Mouse (Mus musculus) embryonic facial prominence, embryonic 13.5 days (tissue): ENCODE measurements around the gene Ugt2b5. TPM values are rescaled to one million over a fixed set of nuclear protein-coding genes. Genes with fewer than 3 reads are reported as not detected.
"Not testable (repeated sequence)": the region's sequence is repeated elsewhere in the genome, so short reads cannot be mapped to it uniquely, and the experiment has no call there.

Experiments
- ATAC-seq: fragments of 200-750 bp; cut with Nextera tagmentation; 2 replicates; pipeline ENCODE4 v1.8.0; 2017; ENCODE audit warnings: low read depth; ENCODE audit not compliant: insufficient number of reproducible peaks, insufficient read depth, low FRiP score, low TSS enrichment
- H3K27ac ChIP-seq: fragments of 300-500 bp; sonication (generic); 2 replicates; pipeline ENCODE4 v1.5.1; 2015; ENCODE audit warnings: moderate library complexity, mild to moderate bottlenecking, inconsistent platforms
- H3K27me3 ChIP-seq: fragments of 300-500 bp; sonication (generic); 2 replicates; pipeline ENCODE4 v1.6.1; 2015; ENCODE audit warnings: mild to moderate bottlenecking, inconsistent platforms
- H3K36me3 ChIP-seq: fragments of 300-500 bp; sonication (generic); 2 replicates; pipeline ENCODE4 v1.6.1; 2015; ENCODE audit warnings: mild to moderate bottlenecking, inconsistent platforms
- H3K4me1 ChIP-seq: fragments of 300-500 bp; sonication (generic); 2 replicates; pipeline ENCODE4 v1.6.1; 2015; ENCODE audit warnings: inconsistent platforms
- H3K4me2 ChIP-seq: fragments of 300-500 bp; sonication (generic); 2 replicates; pipeline ENCODE4 v1.6.1; 2015; ENCODE audit warnings: moderate library complexity, mild to moderate bottlenecking, inconsistent platforms
- H3K4me3 ChIP-seq: fragments of 300-500 bp; sonication (generic); 2 replicates; pipeline ENCODE4 v1.5.1; 2015; ENCODE audit warnings: mild to moderate bottlenecking, inconsistent platforms
- H3K9ac ChIP-seq: fragments of 300-500 bp; sonication (generic); 2 replicates; pipeline ENCODE4 v1.6.1; 2015; ENCODE audit warnings: mild to moderate bottlenecking, inconsistent platforms
- H3K9me3 ChIP-seq: fragments of 300-500 bp; sonication (generic); 2 replicates; pipeline ENCODE4 v1.6.1; 2016; ENCODE audit warnings: inconsistent platforms
- WGBS: fragments of 180-500 bp; shearing (Covaris S2); methylation state at CpG from one replicate; pipeline ENCODE4 v1.1.7; 2015; ENCODE audit warnings: mixed read lengths; 5-methylcytosine and 5-hydroxymethylcytosine counted together
- polyA plus RNA-seq: library from polyadenylated mRNA; unstranded; fragments of >200 nt; fragmentation: Nextera tagmentation; extraction: Ambion mirVana; gene quantifications from 2 replicates; pipeline ENCODE4 v1.2.1, GENCODE M21; 2015

Ugt2b5 gene
- polyA plus RNA-seq, result 0.23 TPM in 1 of 2 replicates, not detected in the other

- H3K9me3 ChIP-seq, H3K36me3 ChIP-seq, ATAC-seq, H3K9ac ChIP-seq, H3K27ac ChIP-seq, H3K4me2 ChIP-seq, H3K4me3 ChIP-seq, H3K4me1 ChIP-seq, H3K27me3 ChIP-seq: not testable (repeated sequence)
- WGBS, result 86% methylated on average over 2 of the region's 2 CpGs
Measured at GRCm38 (mm10) chr5:87140196-87140595, at the start of gene Ugt2b5. Ugt2b5 (minus strand) TSS chr5:87140318.

- H3K9ac ChIP-seq, ATAC-seq, H3K36me3 ChIP-seq, H3K27me3 ChIP-seq, H3K4me3 ChIP-seq, H3K9me3 ChIP-seq, H3K27ac ChIP-seq, H3K4me2 ChIP-seq, H3K4me1 ChIP-seq: not testable (repeated sequence)
- 59% methylated on average over 2 of the region's 2 CpGs for WGBS
Measured at GRCm38 (mm10) chr5:87175780-87176179, 35.7 kb upstream of the Ugt2b5 start.

- no peak overlapping the region for H3K4me3 ChIP-seq
- no peaks in the 10 kb centered on the region for H3K9me3 ChIP-seq
- no peak overlapping the region for H3K4me2 ChIP-seq
- no peaks in the 10 kb centered on the region for H3K4me1 ChIP-seq
- no peaks in the 10 kb centered on the region for H3K27me3 ChIP-seq
- H3K27ac ChIP-seq, result no peak overlapping the region
- no peak overlapping the region for H3K9ac ChIP-seq
- ATAC-seq, result no peak
- H3K36me3 ChIP-seq, result no peaks in the 10 kb centered on the region
- 80% methylated on average over 2 of the region's 2 CpGs for WGBS
Measured at GRCm38 (mm10) chr5:87174671-87175070, 34.6 kb upstream of the Ugt2b5 start.

GRCm38 (mm10) chr5:87147741-87148454 is 7.8 kb upstream of the Ugt2b5 start:
- 69% methylated on average over 8 of the region's 8 CpGs for WGBS
- no peak for ATAC-seq
- H3K9me3 ChIP-seq, result no peaks in the 10 kb centered on the region

GRCm38 (mm10) chr5:87142865-87143456 is 2.8 kb upstream of the Ugt2b5 start:
- 36% methylated on average over 3 of the region's 3 CpGs for WGBS
- H3K9ac ChIP-seq, result no peak overlapping the region
- no peak overlapping the region for H3K4me2 ChIP-seq
- H3K27me3 ChIP-seq, result no peaks in the 10 kb centered on the region
- no peak overlapping the region for H3K27ac ChIP-seq
- no peaks in the 10 kb centered on the region for H3K4me1 ChIP-seq
- no peak overlapping the region for H3K4me3 ChIP-seq
- no peaks in the 10 kb centered on the region for H3K36me3 ChIP-seq
- ATAC-seq, result no peak
- no peaks in the 10 kb centered on the region for H3K9me3 ChIP-seq

More at GRCm38 (mm10) chr5:87147741-87148454, 7.8 kb upstream of the Ugt2b5 start:
- H3K36me3 ChIP-seq, result no peaks in the 10 kb centered on the region
- no peak overlapping the region for H3K4me2 ChIP-seq
- no peak overlapping the region for H3K4me3 ChIP-seq
- no peaks in the 10 kb centered on the region for H3K4me1 ChIP-seq
- H3K27me3 ChIP-seq, result no peaks in the 10 kb centered on the region
- H3K27ac ChIP-seq, result no peak overlapping the region
- H3K9ac ChIP-seq, result no peak overlapping the region

GRCm38 (mm10) chr5:87103697-87104096 is 36.4 kb downstream of the Ugt2b5 start:
- not testable (repeated sequence) for H3K9me3 ChIP-seq, ATAC-seq, H3K27me3 ChIP-seq, H3K4me1 ChIP-seq, H3K27ac ChIP-seq, H3K9ac ChIP-seq, H3K4me2 ChIP-seq, H3K36me3 ChIP-seq, H3K4me3 ChIP-seq
- WGBS, result 88% methylated on average over 1 of the region's 1 CpGs

GRCm38 (mm10) chr5:87092346-87093027 is 47.6 kb downstream of the Ugt2b5 start, which contains the start of gene Ugt2b36:
Ugt2b36 (minus strand) TSS chr5:87092555.
- no peaks in the 10 kb centered on the region for H3K36me3 ChIP-seq
- ATAC-seq, result no peak
- 93% methylated on average over 1 of the region's 1 CpGs for WGBS
- H3K27me3 ChIP-seq, result no peaks in the 10 kb centered on the region
- no peak within 1 kb of the TSS for H3K4me3 ChIP-seq
- no peak within 1 kb of the TSS for H3K27ac ChIP-seq
- no peaks in the 10 kb centered on the region for H3K4me1 ChIP-seq
- no peak within 1 kb of the TSS for H3K4me2 ChIP-seq
- no peak within 1 kb of the TSS for H3K9ac ChIP-seq
- no peaks in the 10 kb centered on the region for H3K9me3 ChIP-seq

GRCm38 (mm10) chr5:87091111-87091510 is 49.0 kb downstream of the Ugt2b5 start:
- Histone ChIP-seq H3K36me3 (no peaks in the 10 kb centered on the region), H3K4me3 (no peak overlapping the region), H3K9ac (no peak overlapping the region), H3K27ac (no peak overlapping the region), H3K27me3 (no peaks in the 10 kb centered on the region), H3K4me2 (no peak overlapping the region), H3K9me3 (no peaks in the 10 kb centered on the region), H3K4me1 (no peaks in the 10 kb centered on the region)
- no peak for ATAC-seq

GRCm38 (mm10) chr5:87089264-87089663 is 50.9 kb downstream of the Ugt2b5 start:
- no peaks in the 10 kb centered on the region for H3K4me1 ChIP-seq
- no peaks in the 10 kb centered on the region for H3K9me3 ChIP-seq
- no peaks in the 10 kb centered on the region for H3K27me3 ChIP-seq
- no peaks in the 10 kb centered on the region for H3K36me3 ChIP-seq
- no peak overlapping the region for H3K9ac ChIP-seq
- no peak overlapping the region for H3K27ac ChIP-seq
- no peak for ATAC-seq
- no peak overlapping the region for H3K4me2 ChIP-seq
- H3K4me3 ChIP-seq, result no peak overlapping the region

GRCm38 (mm10) chr5:87086269-87086668 is 53.8 kb downstream of the Ugt2b5 start:
- Histone ChIP-seq H3K27me3 (no peaks in the 10 kb centered on the region), H3K4me1 (no peaks in the 10 kb centered on the region), H3K9me3 (no peaks in the 10 kb centered on the region), H3K4me2 (no peak overlapping the region), H3K9ac (no peak overlapping the region), H3K27ac (no peak overlapping the region), H3K36me3 (no peaks in the 10 kb centered on the region), H3K4me3 (no peak overlapping the region)
- 74% methylated on average over 3 of the region's 3 CpGs for whole genome bisulfite sequencing
- no peak for ATAC-seq
